Mouse (Mus musculus): ENCODE measurements at regions not wholly inside any gene's neighbourhood (a gene's known extent, or its start where the extent isn't known, plus 50 kb on each side); places are given as distances from the start of the nearest gene placed in this dataset.

DNA sequence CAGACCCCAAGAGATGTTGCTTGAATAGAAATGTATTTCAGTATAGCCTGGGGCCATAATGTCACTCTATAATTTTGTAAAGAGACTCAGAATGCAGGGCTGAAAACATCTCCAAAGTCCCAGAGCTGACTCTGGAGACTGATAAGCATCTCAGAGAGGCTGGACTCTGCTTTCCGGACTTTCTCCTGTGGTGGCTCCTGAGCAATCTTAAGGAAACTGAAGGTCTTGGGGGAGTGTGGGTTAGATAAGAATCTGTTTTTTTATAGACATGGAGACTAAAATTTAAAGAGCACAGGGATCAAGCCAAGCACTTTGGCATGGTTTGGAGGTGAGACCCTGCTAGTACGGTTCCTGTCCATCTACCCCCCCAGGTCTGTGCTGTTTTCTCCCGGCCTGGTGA lies 92.7 kb upstream of the Mbip start:
- ATAC-seq: no peak
- H3K4me2 ChIP-seq: no peak overlapping the region
- no peak overlapping the region for H3K9ac ChIP-seq
- H3K4me3 ChIP-seq: no peak overlapping the region
- no peak overlapping the region for H3K27ac ChIP-seq
- H3K4me1 ChIP-seq: peaks cover 10% of the 10 kb centered on the region; the same call in 1 of the 2 replicates
- WGBS: 94% methylated on average over 3 of the region's 3 CpGs
- H3K27me3 ChIP-seq: peaks cover 75% of the 10 kb centered on the region
- H3K9me3 ChIP-seq (replicated peaks): no peaks in the 10 kb centered on the region
- no peaks in the 10 kb centered on the region for H3K36me3 ChIP-seq (ENCODE audit: poor library complexity, severe bottlenecking)

DNA sequence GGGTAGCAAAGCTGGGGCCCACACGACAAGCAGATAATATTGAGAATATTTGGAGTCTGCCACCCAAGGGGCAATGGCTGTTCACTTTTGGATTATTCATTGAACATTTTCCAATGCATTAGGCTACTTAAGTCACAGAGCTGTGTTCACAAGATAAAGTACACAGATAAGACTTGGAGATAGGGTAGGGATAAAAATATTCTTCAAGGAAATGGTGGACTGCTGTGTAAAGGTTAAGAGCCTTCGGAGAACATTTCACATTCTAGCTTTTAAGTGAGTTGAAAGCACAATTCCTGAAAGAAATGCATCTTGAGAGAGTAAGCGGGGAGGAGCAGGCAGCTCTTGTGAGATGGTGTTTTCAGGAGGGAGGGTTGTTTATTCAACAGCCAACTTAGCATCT lies 92.3 kb upstream of the Mbip start:
- Histone ChIP-seq H3K27ac (no peak overlapping the region), H3K9ac (no peak overlapping the region), H3K4me1 (peaks cover 10% of the 10 kb centered on the region; the same call in 1 of the 2 replicates), H3K4me3 (no peak overlapping the region), H3K9me3 (replicated peaks) (no peaks in the 10 kb centered on the region), H3K36me3 (ENCODE audit: poor library complexity, severe bottlenecking) (no peaks in the 10 kb centered on the region), H3K27me3 (peaks cover 73% of the 10 kb centered on the region), H3K4me2 (no peak overlapping the region)
- no peak for ATAC-seq
- WGBS: 91% methylated on average over 3 of the region's 3 CpGs

GRCm38 (mm10) chr12:56426681-56427246 lies 81.1 kb upstream of the Mbip start:
- no peak overlapping the region for H3K4me2 ChIP-seq
- H3K36me3 ChIP-seq (ENCODE audit: poor library complexity, severe bottlenecking): no peaks in the 10 kb centered on the region
- H3K9ac ChIP-seq: no peak overlapping the region
- no peak overlapping the region for H3K4me3 ChIP-seq
- no peaks in the 10 kb centered on the region for H3K4me1 ChIP-seq
- H3K9me3 ChIP-seq (replicated peaks): no peaks in the 10 kb centered on the region
- ATAC-seq: no peak
- no peak overlapping the region for H3K27ac ChIP-seq
- peaks cover 20% of the 10 kb centered on the region for H3K27me3 ChIP-seq
- 90% methylated on average over 9 of the region's 9 CpGs for WGBS

DNA sequence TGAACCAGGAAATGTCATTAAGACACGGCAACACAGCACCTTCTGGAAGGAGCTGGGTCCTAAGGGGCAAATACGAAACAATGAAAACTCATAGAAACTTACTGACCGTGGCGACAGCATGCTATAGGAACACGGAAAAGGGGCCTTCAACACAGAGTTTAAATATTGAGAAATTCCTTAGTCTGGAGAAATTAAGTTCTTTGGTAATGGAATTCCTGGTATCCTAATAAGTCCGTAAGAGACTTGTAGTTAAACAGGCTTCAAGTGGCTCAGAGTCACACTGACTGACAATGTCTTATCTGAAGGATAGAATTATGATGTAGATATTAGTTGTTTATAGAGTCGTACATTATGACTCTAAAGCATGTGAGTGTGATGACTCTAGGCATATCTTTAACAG lies 70.4 kb upstream of the Mbip start:
- ATAC-seq: no peak
- H3K27me3 ChIP-seq: peaks cover 21% of the 10 kb centered on the region; the same call in 1 of the 2 replicates
- 89% methylated on average over 7 of the region's 7 CpGs for WGBS

GRCm38 (mm10) chr12:56414861-56415765 lies 69.4 kb upstream of the Mbip start:
- no peak overlapping the region for H3K27ac ChIP-seq
- ATAC-seq: peak; percentile 81
- WGBS: 62% methylated on average over 8 of the region's 8 CpGs

More for the DNA sequence above, 70.4 kb upstream of the Mbip start:
- H3K4me3 ChIP-seq: no peak overlapping the region
- H3K27ac ChIP-seq: no peak overlapping the region
- H3K4me2 ChIP-seq: no peak overlapping the region
- H3K36me3 ChIP-seq (ENCODE audit: poor library complexity, severe bottlenecking): no peaks in the 10 kb centered on the region
- H3K4me1 ChIP-seq: no peaks in the 10 kb centered on the region
- H3K9ac ChIP-seq: no peak overlapping the region
- no peaks in the 10 kb centered on the region for H3K9me3 ChIP-seq (replicated peaks)

DNA sequence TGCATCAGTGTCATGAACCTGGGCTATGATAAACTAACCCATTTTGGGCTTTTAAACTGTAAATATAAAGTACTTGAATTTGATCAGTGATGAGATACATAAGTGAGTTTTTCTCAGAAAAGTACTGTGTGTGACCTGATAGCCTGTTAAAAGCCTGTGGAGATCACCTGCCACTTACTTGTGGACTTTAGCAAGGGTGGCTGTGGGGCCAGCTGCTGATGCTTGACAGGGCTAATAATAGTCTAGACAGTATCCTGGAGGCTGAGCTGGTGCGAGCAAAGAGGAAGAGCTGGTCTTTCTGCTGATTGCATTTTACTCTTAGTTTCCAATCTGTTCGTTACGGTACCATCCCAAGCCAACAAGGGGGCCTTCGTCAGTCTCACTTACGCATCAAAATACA lies 60.0 kb upstream of the Mbip start:
- H3K9me3 ChIP-seq (replicated peaks): no peaks in the 10 kb centered on the region
- no peak overlapping the region for H3K27ac ChIP-seq
- H3K4me1 ChIP-seq: no peaks in the 10 kb centered on the region
- H3K4me2 ChIP-seq: no peak overlapping the region
- H3K36me3 ChIP-seq (ENCODE audit: poor library complexity, severe bottlenecking): no peaks in the 10 kb centered on the region
- peaks cover 34% of the 10 kb centered on the region for H3K27me3 ChIP-seq
- H3K9ac ChIP-seq: no peak overlapping the region
- no peak overlapping the region for H3K4me3 ChIP-seq
- WGBS: 86% methylated on average over 5 of the region's 5 CpGs
- no peak for ATAC-seq

More at GRCm38 (mm10) chr12:56414861-56415765, 69.4 kb upstream of the Mbip start:
- H3K27me3 ChIP-seq: peaks cover 21% of the 10 kb centered on the region; the same call in 1 of the 2 replicates
- H3K9ac ChIP-seq: no peak overlapping the region
- H3K4me1 ChIP-seq: no peaks in the 10 kb centered on the region
- no peaks in the 10 kb centered on the region for H3K36me3 ChIP-seq (ENCODE audit: poor library complexity, severe bottlenecking)
- no peak overlapping the region for H3K4me2 ChIP-seq
- H3K4me3 ChIP-seq: no peak overlapping the region
- H3K9me3 ChIP-seq (replicated peaks): no peaks in the 10 kb centered on the region

DNA sequence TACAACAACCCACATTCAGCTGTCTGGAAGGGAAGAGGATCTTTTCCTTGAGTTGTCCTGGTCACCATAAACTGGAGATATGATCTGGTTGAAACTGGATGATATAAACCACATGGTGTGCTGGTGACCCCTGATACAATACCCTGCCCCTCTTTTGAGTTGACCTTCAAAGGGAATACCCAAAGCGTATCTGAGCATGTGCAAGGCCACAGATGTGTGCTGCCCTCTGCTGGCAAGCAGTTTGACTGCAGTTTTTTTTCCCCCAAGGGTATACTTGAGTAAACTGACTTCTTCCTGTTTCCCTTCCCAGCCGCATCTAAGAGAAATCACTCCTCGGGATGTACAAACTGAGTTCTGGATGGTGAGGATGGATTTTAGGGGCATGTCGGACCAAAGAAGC lies 59.1 kb upstream of the Mbip start:
- ATAC-seq: peak; percentile 57; the same call in 1 of the 2 replicates
- H3K36me3 ChIP-seq (ENCODE audit: poor library complexity, severe bottlenecking): no peaks in the 10 kb centered on the region

DNA sequence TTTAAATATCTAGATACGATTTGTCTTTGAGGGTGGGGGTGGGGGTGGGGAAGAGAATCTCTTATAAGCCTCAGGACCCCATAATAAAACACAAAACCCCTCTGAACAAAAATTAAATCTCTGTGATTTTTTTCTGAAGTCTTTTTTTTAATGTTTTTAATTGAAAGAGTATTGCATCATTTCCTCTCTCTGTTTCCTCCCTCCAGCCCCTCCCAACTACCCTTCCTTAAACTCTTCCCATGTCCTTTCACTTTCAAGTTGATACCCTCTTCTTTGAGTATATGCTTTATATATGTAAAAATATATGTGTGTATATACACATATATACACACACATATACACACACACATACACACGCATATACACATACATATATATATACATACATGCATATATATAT lies 58.6 kb upstream of the Mbip start:
- no peak overlapping the region for H3K9ac ChIP-seq
- H3K27me3 ChIP-seq: peaks cover 38% of the 10 kb centered on the region
- ATAC-seq: no peak
- no peaks in the 10 kb centered on the region for H3K9me3 ChIP-seq (replicated peaks)
- no peaks in the 10 kb centered on the region for H3K4me1 ChIP-seq
- WGBS: 84% methylated on average over 2 of the region's 2 CpGs
- H3K36me3 ChIP-seq (ENCODE audit: poor library complexity, severe bottlenecking): no peaks in the 10 kb centered on the region
- H3K4me2 ChIP-seq: no peak overlapping the region
- H3K27ac ChIP-seq: no peak overlapping the region
- H3K4me3 ChIP-seq: no peak overlapping the region

More for the DNA sequence above, 59.1 kb upstream of the Mbip start:
- no peak overlapping the region for H3K9ac ChIP-seq
- H3K4me3 ChIP-seq: no peak overlapping the region
- H3K9me3 ChIP-seq (replicated peaks): no peaks in the 10 kb centered on the region
- no peaks in the 10 kb centered on the region for H3K4me1 ChIP-seq
- H3K27me3 ChIP-seq: peaks cover 37% of the 10 kb centered on the region
- no peak overlapping the region for H3K4me2 ChIP-seq
- WGBS: 37% methylated on average over 4 of the region's 4 CpGs
- no peak overlapping the region for H3K27ac ChIP-seq

GRCm38 (mm10) chr12:56403626-56404025 lies 57.9 kb upstream of the Mbip start:
- no peak overlapping the region for H3K4me3 ChIP-seq
- H3K27me3 ChIP-seq: peaks cover 38% of the 10 kb centered on the region
- H3K9me3 ChIP-seq (replicated peaks): no peaks in the 10 kb centered on the region
- H3K9ac ChIP-seq: no peak overlapping the region
- no peak for ATAC-seq
- WGBS: 88% methylated on average over 6 of the region's 6 CpGs
- H3K36me3 ChIP-seq (ENCODE audit: poor library complexity, severe bottlenecking): no peaks in the 10 kb centered on the region
- no peak overlapping the region for H3K27ac ChIP-seq
- no peaks in the 10 kb centered on the region for H3K4me1 ChIP-seq
- no peak overlapping the region for H3K4me2 ChIP-seq

- no peaks in the 10 kb centered on the region for H3K9me3 ChIP-seq (replicated peaks)
- no peak overlapping the region for H3K9ac ChIP-seq
- H3K36me3 ChIP-seq (ENCODE audit: poor library complexity, severe bottlenecking): no peaks in the 10 kb centered on the region
- 47% methylated on average over 6 of the region's 6 CpGs for WGBS
- H3K4me3 ChIP-seq: no peak overlapping the region
- H3K27ac ChIP-seq: no peak overlapping the region
- no peak for ATAC-seq
- H3K4me2 ChIP-seq: no peak overlapping the region
- peaks cover 34% of the 10 kb centered on the region for H3K27me3 ChIP-seq
- no peaks in the 10 kb centered on the region for H3K4me1 ChIP-seq
Observed at GRCm38 (mm10) chr12:56402844-56403243, 57.1 kb upstream of the Mbip start.

- Histone ChIP-seq H3K4me2 (no peak overlapping the region), H3K36me3 (ENCODE audit: poor library complexity, severe bottlenecking) (no peaks in the 10 kb centered on the region), H3K4me3 (no peak overlapping the region), H3K9ac (no peak overlapping the region), H3K9me3 (replicated peaks) (no peaks in the 10 kb centered on the region), H3K27me3 (peaks cover 30% of the 10 kb centered on the region), H3K4me1 (no peaks in the 10 kb centered on the region), H3K27ac (no peak overlapping the region)
- no peak for ATAC-seq
- WGBS: 44% methylated on average over 7 of the region's 7 CpGs
Observed at GRCm38 (mm10) chr12:56402137-56402536, 56.4 kb upstream of the Mbip start.

Data from forebrain, embryonic 13.5 days (tissue).